Mouse (Mus musculus): ENCODE results near the gene Dad1. TPM values are rescaled to one million over a fixed set of nuclear protein-coding genes. Genes with fewer than 3 reads are reported as not detected.

The Dad1 gene
- total RNA-seq, 1 experiment: 174 TPM

DNA sequence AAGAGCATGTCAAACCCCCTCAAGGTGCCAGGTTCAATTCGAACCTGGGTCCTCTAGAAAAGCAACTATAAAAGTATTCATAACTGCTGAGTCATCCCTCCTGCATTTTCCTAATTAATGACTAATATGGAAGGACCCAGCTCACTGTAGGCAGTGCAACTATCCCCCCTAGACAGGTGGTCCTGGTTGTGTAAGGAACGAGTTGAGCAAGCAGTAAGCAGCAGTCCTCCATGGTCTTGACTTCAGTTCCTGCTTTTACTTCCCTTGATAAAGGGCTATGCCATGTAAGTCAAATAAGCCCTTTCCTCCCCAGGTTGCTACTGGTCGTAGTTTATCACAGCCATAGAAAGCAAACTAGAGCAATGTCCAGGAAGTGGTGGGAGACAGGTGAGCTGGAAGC is 7.7 kb downstream of the Dad1 start:
- TF ChIP-seq MAFK (IDR thresholded peaks at IDR 0.05; ENCODE audit: insufficient read depth, low read depth, low read length): 0 out of 2 replicates have a peak, but pooled peaks have one; percentile 33
- no peak for TF ChIP-seq ZNF384 (IDR thresholded peaks at IDR 0.05; ENCODE audit: low read depth, low read length)
- no peak for TF ChIP-seq CHD2 (IDR thresholded peaks at IDR 0.05; ENCODE audit: low read depth, low read length)
- TF ChIP-seq ZC3H11A (IDR thresholded peaks at IDR 0.05; ENCODE audit: borderline replicate concordance, low read depth, low read length): no peak
- TF ChIP-seq HCFC1 (IDR thresholded peaks at IDR 0.05; ENCODE audit: borderline replicate concordance, insufficient read depth, low read length): no peak
- Histone ChIP-seq H3K9me3 (ENCODE audit: control insufficient read depth, insufficient read depth, low read depth, low read length) (no peaks in the 10 kb centered on the region), H3K27ac (ENCODE audit: insufficient read depth, low read depth, low read length, poor library complexity, severe bottlenecking) (no peak overlapping the region), H3K9ac (ENCODE audit: insufficient read depth, low read depth, low read length, poor library complexity, severe bottlenecking) (no peak overlapping the region), H3K4me1 (ENCODE audit: control insufficient read depth in 2 of 2, insufficient read depth in 2 of 2, low read length in 2 of 2, poor library complexity in 1 of 2) (no peaks in the 10 kb centered on the region), H3K4me3 (ENCODE audit: insufficient read depth in 1 of 2, low read depth in 1 of 2, low read length in 2 of 2, poor library complexity in 1 of 2, severe bottlenecking in 1 of 2) (no peak overlapping the region), H3K36me3 (ENCODE audit: control insufficient read depth, insufficient read depth, low read length, poor library complexity, severe bottlenecking) (peaks cover 20% of the 10 kb centered on the region)
- no peak for DNase-seq (ENCODE audit: low read depth, low spot score)
- in situ Hi-C loops (cut with MboI; ENCODE audit: low sequenced_read_pairs in 2 of 2, unreplicated experiment in 2 of 2): no loop called here

DNA sequence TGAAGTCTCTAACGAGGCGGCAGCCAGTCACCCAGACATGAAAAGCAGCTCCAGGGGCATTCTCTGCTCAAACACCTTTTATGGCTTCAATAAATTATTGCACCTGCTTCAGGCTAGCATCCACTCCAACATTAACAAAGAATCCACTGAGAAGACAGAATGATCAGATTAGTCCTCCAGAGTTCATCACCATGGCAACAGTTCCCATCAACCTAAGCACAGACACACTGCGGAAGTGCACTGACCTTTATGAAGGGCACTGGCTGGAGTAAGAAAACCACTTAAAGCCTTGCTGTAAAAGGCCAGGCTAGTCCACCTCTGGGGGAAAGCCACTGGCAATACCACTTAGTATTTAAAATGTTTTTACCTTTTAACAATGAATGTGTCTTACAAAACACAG is 9.7 kb downstream of the Dad1 start:
- Histone ChIP-seq H3K9me3 (ENCODE audit: control insufficient read depth, insufficient read depth, low read depth, low read length) (no peaks in the 10 kb centered on the region), H3K4me1 (ENCODE audit: control insufficient read depth in 2 of 2, insufficient read depth in 2 of 2, low read length in 2 of 2, poor library complexity in 1 of 2) (no peaks in the 10 kb centered on the region), H3K4me3 (ENCODE audit: insufficient read depth in 1 of 2, low read depth in 1 of 2, low read length in 2 of 2, poor library complexity in 1 of 2, severe bottlenecking in 1 of 2) (no peak overlapping the region), H3K27ac (ENCODE audit: insufficient read depth, low read depth, low read length, poor library complexity, severe bottlenecking) (no peak overlapping the region), H3K9ac (ENCODE audit: insufficient read depth, low read depth, low read length, poor library complexity, severe bottlenecking) (no peak overlapping the region), H3K36me3 (ENCODE audit: control insufficient read depth, insufficient read depth, low read length, poor library complexity, severe bottlenecking) (peaks cover 26% of the 10 kb centered on the region)
- no peak for DNase-seq (ENCODE audit: low read depth, low spot score)
- TF ChIP-seq HCFC1 (IDR thresholded peaks at IDR 0.05; ENCODE audit: borderline replicate concordance, insufficient read depth, low read length) (no peak), ZC3H11A (IDR thresholded peaks at IDR 0.05; ENCODE audit: borderline replicate concordance, low read depth, low read length) (no peak), CHD2 (IDR thresholded peaks at IDR 0.05; ENCODE audit: low read depth, low read length) (no peak), MAFK (IDR thresholded peaks at IDR 0.05; ENCODE audit: insufficient read depth, low read depth, low read length) (no peak), ZNF384 (IDR thresholded peaks at IDR 0.05; ENCODE audit: low read depth, low read length) (no peak)
- in situ Hi-C loops (cut with MboI; ENCODE audit: low sequenced_read_pairs in 2 of 2, unreplicated experiment in 2 of 2): no loop called here

DNA sequence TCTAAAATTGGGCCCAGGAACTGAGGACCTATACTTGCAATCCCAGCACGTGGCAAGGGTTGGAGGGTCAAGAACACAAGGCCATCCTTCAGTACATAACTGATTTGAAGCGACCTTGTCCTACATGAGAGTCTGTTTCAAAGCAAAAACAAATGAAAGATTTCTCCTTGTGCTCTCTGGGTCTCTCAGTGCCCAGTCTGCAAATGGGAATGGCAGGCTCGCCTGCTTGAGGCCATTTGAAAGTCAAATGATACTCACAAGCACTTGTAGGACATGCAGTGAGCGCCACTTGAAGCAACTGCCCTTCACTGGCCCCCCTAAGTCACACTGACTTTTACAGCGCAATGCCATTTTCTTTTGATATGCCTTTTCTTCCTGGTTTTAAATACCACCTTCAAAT is 13.4 kb downstream of the Dad1 start:
- Histone ChIP-seq H3K9me3 (ENCODE audit: control insufficient read depth, insufficient read depth, low read depth, low read length) (no peaks in the 10 kb centered on the region), H3K4me1 (ENCODE audit: control insufficient read depth in 2 of 2, insufficient read depth in 2 of 2, low read length in 2 of 2, poor library complexity in 1 of 2) (no peaks in the 10 kb centered on the region), H3K36me3 (ENCODE audit: control insufficient read depth, insufficient read depth, low read length, poor library complexity, severe bottlenecking) (peaks cover 22% of the 10 kb centered on the region), H3K4me3 (ENCODE audit: insufficient read depth in 1 of 2, low read depth in 1 of 2, low read length in 2 of 2, poor library complexity in 1 of 2, severe bottlenecking in 1 of 2) (no peak overlapping the region), H3K27ac (ENCODE audit: insufficient read depth, low read depth, low read length, poor library complexity, severe bottlenecking) (no peak overlapping the region), H3K9ac (ENCODE audit: insufficient read depth, low read depth, low read length, poor library complexity, severe bottlenecking) (no peak overlapping the region)
- no peak for DNase-seq (ENCODE audit: low read depth, low spot score)
- in situ Hi-C loops (cut with MboI; ENCODE audit: low sequenced_read_pairs in 2 of 2, unreplicated experiment in 2 of 2): no loop called here
- TF ChIP-seq ZNF384 (IDR thresholded peaks at IDR 0.05; ENCODE audit: low read depth, low read length): no peak
- no peak for TF ChIP-seq CHD2 (IDR thresholded peaks at IDR 0.05; ENCODE audit: low read depth, low read length)
- TF ChIP-seq HCFC1 (IDR thresholded peaks at IDR 0.05; ENCODE audit: borderline replicate concordance, insufficient read depth, low read length): no peak

DNA sequence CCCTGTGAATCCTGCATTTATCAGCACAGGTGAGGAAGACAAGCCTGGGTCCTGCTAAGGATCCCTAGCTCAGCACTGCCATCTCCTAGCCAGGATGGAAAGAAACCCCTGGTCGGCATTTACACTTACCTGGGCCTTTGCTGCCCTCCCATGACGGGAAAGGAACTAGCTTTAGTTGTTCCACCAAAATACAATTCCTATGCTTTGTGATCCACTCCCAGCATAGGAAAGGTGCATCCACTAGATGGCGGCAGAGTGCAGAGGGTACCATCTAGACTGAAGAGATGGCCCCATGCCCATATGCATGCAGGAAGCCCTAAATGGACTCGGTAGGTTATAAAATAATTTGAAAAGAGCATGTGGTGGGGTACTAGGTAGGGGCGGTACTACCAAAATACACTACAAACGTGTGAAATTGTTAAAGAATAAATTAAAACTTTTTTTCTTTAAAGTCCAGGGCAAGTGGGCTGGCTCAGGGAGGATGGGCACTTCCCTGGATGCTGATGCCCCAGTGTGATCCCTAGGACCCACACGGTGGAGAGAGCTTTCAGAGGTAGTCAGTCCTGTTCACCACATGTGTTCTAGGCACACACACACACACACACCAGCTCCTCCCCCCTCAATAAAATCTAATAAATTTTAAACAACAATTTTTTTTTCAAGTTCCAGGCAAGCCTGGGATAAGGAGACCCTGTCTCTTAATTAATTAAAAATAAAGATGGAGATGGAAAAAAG is 14.7 kb downstream of the Dad1 start:
- Histone ChIP-seq H3K36me3 (ENCODE audit: control insufficient read depth, insufficient read depth, low read length, poor library complexity, severe bottlenecking) (peaks cover 24% of the 10 kb centered on the region), H3K4me1 (ENCODE audit: control insufficient read depth in 2 of 2, insufficient read depth in 2 of 2, low read length in 2 of 2, poor library complexity in 1 of 2) (0 out of 4 replicates have a peak, but pooled peaks cover 0 to 3% of the 10 kb centered on the region in 2 experiments), H3K27ac (ENCODE audit: insufficient read depth, low read depth, low read length, poor library complexity, severe bottlenecking) (no peak overlapping the region), H3K4me3 (ENCODE audit: insufficient read depth in 1 of 2, low read depth in 1 of 2, low read length in 2 of 2, poor library complexity in 1 of 2, severe bottlenecking in 1 of 2) (no peak overlapping the region), H3K9me3 (ENCODE audit: control insufficient read depth, insufficient read depth, low read depth, low read length) (no peaks in the 10 kb centered on the region), H3K9ac (ENCODE audit: insufficient read depth, low read depth, low read length, poor library complexity, severe bottlenecking) (no peak overlapping the region)
- peak; percentile 80 for DNase-seq (ENCODE audit: low read depth, low spot score)
- no peak for TF ChIP-seq CHD2 (IDR thresholded peaks at IDR 0.05; ENCODE audit: low read depth, low read length)
- peak; percentile 48; the same call in 1 of the 2 replicates for TF ChIP-seq ZC3H11A (IDR thresholded peaks at IDR 0.05; ENCODE audit: borderline replicate concordance, low read depth, low read length)
- no peak for TF ChIP-seq ZNF384 (IDR thresholded peaks at IDR 0.05; ENCODE audit: low read depth, low read length)
- in situ Hi-C loops (cut with MboI; ENCODE audit: low sequenced_read_pairs in 2 of 2, unreplicated experiment in 2 of 2): no loop called here

DNA sequence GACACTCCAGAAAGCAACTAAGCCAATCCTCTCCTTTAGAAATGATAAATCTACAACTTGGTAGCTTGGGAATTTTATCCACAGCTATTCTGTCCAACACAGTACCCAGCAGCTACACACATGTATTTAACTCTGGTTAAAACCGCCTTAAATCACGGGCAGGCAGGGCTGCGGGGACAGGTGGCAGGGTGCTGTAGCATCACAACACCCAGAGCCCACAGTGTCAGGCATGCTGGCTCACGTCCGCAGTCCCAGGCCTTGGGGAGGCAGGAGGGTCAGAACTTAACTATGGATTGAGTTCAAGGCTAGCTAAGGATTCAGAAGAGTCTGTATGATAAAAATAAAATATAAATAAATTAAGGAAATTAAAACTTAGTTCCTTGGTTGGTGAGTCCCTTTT is 17.0 kb downstream of the Dad1 start:
- Histone ChIP-seq H3K4me3 (ENCODE audit: insufficient read depth in 1 of 2, low read depth in 1 of 2, low read length in 2 of 2, poor library complexity in 1 of 2, severe bottlenecking in 1 of 2) (no peak overlapping the region), H3K36me3 (ENCODE audit: control insufficient read depth, insufficient read depth, low read length, poor library complexity, severe bottlenecking) (peaks cover 17% of the 10 kb centered on the region), H3K9ac (ENCODE audit: insufficient read depth, low read depth, low read length, poor library complexity, severe bottlenecking) (no peak overlapping the region), H3K27ac (ENCODE audit: insufficient read depth, low read depth, low read length, poor library complexity, severe bottlenecking) (no peak overlapping the region), H3K4me1 (ENCODE audit: control insufficient read depth in 2 of 2, insufficient read depth in 2 of 2, low read length in 2 of 2, poor library complexity in 1 of 2) (peaks cover 4 to 10% of the 10 kb centered on the region in 2 experiments; a peak in 3 of 4 replicates), H3K9me3 (ENCODE audit: control insufficient read depth, insufficient read depth, low read depth, low read length) (no peaks in the 10 kb centered on the region)
- in situ Hi-C loops (cut with MboI; ENCODE audit: low sequenced_read_pairs in 2 of 2, unreplicated experiment in 2 of 2): no loop called here
- DNase-seq (ENCODE audit: low read depth, low spot score): no peak
- TF ChIP-seq ZNF384 (IDR thresholded peaks at IDR 0.05; ENCODE audit: low read depth, low read length) (no peak), MAFK (IDR thresholded peaks at IDR 0.05; ENCODE audit: insufficient read depth, low read depth, low read length) (no peak), HCFC1 (IDR thresholded peaks at IDR 0.05; ENCODE audit: borderline replicate concordance, insufficient read depth, low read length) (no peak), CHD2 (IDR thresholded peaks at IDR 0.05; ENCODE audit: low read depth, low read length) (no peak), ZC3H11A (IDR thresholded peaks at IDR 0.05; ENCODE audit: borderline replicate concordance, low read depth, low read length) (no peak)

Data from ES-E14 (cell line).